Mouse (Mus musculus): ENCODE results near the gene Tbc1d5. TPM values are rescaled to one million over a fixed set of nuclear protein-coding genes. Genes with fewer than 3 reads are reported as not detected.

Gene Tbc1d5
- 1.9 and 2.3 TPM in 2 replicates for polyA plus RNA-seq (2012; rRNA removed)

GRCm38 (mm10) chr17:51179195-51179953 lies at the start of gene Tbc1d5:
Tbc1d5 (minus strand) TSS chr17:51179352.

